Mouse (Mus musculus) spleen, adult 12 weeks (tissue): ENCODE results near the gene Cbln3.

Experiments
- DNase-seq: peaks from one replicate; pipeline ENCODE4 v3.0.0; 2022; ENCODE audit warnings: low spot score

The Cbln3 gene

DNA sequence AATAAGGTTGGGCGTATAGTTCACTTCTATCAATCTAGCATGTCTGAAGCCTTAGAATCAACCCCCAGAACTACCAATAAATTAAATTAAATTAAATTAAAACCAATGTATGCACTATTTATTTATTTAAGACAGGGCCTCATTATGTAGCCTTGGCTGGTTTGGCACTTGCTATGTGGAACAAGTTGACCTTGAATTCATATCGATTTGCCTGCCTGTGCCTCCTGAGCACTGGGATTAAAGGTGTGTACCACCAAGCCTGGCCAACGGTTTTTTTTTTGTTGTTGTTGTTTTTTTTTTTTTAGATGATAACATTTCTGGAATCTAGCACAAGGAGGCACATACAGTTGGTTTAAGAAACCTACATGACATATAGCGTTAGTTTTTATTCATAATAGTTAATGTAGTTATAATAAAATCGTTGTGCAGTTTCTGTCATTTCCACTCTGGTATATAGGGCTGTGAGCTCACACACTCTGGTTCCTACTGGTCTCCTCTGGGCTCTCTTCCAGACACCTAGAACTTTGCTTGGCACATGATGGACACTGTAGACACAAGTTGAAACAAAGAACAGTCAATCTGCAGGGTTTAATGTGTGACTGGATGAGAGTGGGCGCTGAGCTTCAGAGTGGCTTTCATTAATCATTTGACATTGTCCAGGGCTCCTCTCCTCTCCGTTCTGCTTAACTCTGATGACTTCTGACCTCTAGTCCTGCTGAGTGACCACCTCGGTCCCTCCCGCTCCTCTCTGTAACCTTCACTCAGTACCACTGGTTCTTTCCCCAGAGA, 38.5 kb downstream of the Cbln3 start:
- DNase-seq, result no peak

DNA sequence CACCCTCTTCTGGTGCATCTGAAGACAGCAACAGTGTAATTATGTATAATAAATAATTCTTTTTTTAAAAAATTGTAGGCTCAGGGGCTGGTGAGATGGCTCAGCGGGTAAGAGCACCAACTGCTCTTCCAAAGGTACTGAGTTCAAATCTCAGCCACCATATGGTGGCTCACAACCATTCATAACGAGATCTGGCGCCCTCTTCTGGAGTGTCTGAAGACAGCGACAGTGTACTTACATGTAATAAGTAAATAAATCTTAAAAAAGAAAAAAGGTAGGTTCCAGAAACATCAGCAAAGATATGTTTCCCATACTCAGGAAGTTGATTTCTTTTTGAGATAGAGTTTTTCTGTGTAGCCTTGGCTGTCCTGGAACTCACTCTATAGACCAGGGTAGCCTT, 41.4 kb downstream of the Cbln3 start:
- DNase-seq, result no peak

DNA sequence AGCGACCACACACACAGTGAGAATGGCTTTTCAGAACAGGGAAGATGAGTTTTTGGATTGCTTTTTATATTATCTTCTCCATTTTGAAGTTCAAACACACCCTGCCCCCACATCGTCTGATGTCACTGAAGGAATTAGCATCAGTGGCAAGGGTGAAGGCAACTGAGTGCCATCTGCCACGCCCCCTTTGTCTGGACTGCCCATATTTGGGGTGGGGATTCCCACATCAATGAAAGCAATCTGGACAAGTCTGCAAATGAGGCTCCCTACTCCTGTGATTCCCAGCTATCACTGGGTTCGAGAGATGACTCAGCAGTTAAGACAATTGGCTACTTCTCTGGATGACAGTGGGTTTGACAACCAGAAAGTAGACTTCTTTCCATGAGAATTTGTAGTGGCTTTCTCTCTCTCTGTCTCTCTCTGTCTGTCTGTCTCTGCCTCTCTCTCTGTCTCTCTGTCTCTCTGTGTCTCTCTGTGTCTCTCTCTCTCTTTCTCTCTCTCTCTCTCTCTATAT, 43.3 kb downstream of the Cbln3 start:
- DNase-seq, result no peak

DNA sequence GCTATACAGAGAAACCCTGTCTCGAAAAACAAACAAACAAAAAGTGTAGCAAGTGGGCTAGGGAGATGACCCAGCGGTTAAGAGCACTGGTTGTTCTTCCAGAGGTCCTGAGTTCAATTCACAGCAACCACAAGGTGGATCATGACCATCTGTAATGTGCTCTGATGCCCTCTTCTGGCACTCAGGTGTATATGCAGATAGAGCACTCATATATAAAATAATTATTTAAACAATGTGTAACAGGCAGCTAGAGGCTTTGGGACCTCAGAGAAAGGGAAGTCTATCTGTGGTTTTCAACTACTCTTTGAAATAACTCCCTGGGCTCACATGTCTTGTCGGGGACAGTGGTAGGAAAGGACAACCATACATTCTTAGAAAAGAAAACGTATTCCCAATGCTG, 45.5 kb downstream of the Cbln3 start:
- DNase-seq, result no peak

DNA sequence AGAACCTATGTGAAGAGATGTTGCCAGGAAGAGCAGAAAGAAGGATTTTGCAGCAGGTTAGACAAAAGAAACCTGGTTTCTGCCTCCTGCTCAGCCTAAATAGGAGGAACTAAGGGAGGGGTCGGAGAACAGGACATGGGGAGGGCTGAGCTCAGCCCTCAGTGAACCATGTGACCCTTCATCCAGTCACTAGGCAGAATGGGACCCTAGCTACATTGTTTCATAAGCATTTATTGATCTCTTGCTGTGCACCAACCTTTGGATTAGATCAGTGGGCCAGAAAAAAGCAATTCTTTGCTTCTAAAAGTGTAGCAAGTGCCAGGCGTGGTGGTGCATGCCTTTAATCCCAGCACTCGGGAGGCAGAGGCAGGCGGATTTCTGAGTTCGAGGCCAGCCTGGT, 45.9 kb downstream of the Cbln3 start:
- no peak for DNase-seq

DNA sequence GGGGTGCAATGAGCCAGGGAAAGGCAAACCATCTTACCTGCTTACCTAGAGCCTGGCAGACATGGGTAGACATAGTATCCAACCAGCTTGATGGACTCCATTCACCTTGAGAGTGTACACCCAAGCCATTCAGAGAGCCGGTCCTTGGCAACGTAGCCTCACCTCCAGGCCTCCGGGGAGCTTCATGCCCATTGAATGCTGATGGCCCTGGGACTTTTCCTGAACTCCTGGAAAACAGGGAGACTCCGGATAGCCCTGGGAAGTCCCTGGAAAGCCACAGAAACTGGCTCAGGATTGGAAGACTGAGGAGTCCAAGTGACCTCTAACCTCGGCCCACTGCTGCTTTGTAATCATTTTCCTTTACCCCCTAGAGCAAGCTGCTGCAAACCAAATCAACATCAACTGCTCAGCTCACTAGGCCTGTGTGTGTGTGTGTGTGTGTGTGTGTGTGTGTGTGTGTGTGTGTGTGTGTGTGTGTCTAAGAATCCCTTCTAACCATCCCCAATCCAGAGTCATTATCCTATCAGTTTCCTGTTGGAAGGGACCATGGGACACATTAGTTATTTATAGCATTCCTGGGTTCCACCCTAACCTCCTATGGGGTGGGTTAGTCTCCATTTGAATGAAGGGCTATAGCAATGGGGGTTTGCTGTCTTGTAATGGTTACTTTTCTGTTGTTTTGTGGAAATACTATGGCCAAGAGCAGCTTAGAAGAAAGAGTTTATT, 49.2 kb downstream of the Cbln3 start:
- DNase-seq, result no peak

DNA sequence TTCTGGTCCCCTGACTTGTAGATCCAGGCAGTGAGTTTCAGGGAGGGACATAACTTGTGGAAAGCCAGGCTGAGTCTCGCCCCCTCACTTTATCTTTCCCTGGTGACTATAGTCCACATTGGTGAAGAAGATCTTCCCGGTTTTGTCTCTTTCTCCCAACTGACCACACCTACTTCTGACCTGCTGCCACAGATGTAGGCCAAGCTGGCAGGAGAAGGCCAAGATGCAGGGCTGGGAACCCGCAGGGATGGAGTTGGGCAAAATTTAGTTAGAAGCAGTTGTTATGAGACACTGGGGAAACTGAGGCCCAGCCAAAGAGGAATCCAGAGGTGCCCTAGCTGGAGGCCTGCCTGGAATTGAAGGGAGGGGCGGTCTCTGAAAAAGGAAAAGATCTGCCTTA, 51.1 kb downstream of the Cbln3 start:
- no peak for DNase-seq

DNA sequence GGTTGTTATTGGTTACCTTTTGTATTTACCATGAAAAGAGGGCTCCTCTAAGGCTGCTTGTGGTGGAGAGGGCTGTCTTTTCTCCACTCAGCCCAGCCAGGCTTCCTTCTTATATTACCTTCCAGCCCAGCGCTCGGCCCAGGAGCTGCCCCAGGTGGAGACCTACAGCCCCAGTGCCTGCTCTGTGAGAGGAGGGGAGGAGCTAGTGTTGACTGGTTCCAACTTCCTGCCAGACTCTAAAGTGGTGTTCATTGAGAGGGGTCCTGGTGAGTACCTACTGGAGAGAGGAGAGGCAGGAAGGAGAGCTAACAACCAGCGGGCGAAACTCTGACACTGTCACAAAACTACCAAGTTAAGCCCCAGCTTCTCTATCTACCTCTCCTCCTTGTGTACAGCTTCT, 53.9 kb downstream of the Cbln3 start:
- DNase-seq, result no peak

DNA sequence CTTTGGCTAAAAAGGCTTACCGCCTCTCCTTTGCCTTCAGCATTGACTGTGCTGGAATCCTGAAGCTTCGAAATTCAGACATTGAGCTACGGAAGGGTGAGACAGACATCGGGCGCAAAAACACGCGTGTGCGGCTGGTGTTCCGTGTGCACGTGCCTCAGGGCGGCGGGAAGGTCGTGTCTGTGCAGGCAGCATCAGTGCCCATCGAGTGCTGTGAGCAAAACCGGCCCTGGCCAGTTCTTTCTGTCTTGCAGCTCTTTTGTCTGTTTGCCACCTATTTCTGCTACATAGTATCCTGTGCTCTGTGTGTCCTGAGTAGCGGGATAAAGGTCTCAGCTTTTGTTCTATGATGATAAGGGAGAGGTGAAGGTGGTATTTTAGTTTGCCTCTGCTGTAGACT, 54.3 kb downstream of the Cbln3 start:
- DNase-seq, result no peak
